Mouse (Mus musculus): ENCODE results near the gene Pheta1. TPM values are rescaled to one million over a fixed set of nuclear protein-coding genes. Genes with fewer than 3 reads are reported as not detected.

The Pheta1 gene
- polyA plus RNA-seq, 1 experiment from 2014 or later: 22.7 TPM

DNA sequence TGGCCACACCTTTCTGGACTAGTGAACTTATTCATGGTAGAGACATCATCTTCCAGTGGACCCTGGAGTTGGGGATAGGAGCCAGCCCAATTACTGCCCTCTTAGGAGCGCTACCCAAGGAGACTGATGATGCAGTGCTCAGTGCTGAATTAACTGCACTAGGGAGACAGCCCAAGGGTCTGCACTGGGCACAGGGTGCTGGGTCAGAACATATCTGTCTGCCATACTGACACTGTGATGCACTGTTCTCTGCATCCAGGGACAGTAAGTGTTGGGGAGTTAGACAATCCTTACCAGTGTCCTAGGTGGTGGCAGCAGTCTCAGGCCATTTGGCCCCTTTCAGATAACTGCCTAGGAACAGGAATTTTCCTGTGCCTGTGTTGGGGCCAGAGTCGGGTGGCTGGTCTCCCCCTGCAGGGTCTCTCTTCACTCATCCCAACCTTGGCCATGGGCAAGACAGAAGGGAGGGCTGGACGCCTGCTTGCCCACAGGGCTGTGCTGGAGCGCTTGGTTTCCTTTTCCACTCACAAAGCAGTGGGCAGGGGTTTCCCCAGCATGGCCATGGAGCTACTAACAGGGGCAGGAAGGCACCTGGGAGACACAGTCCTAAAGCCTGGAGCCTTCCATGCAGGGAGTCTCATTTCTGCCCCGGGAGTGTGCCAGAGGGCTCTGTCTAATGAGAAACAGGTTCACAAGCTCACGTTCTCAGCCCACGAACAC lies 25.8 kb upstream of the Pheta1 start:
- no peaks in the 10 kb centered on the region for H3K27me3 ChIP-seq (replicated peaks; ENCODE audit: insufficient read depth, low read length)
- no peak overlapping the region for H3K4me2 ChIP-seq (replicated peaks; ENCODE audit: low read depth, low read length)
- TF ChIP-seq CTCF (IDR thresholded peaks at IDR 0.05): no peak
- TF ChIP-seq EP300 (IDR thresholded peaks at IDR 0.05): no peak
- H3K9me3 ChIP-seq (ENCODE audit: low read length): no peaks in the 10 kb centered on the region
- 72% methylated on average over 7 of the region's 7 CpGs for WGBS
- no peaks in the 10 kb centered on the region for H3K4me1 ChIP-seq (ENCODE audit: insufficient read depth, low read depth, low read length)
- no peak overlapping the region for H3K4me3 ChIP-seq (ENCODE audit: low read depth, low read length)
- DNase-seq (ENCODE audit: low spot score): no peak
- no peak overlapping the region for H3K9ac ChIP-seq (replicated peaks; ENCODE audit: low read depth)
- peaks cover 30% of the 10 kb centered on the region for H3K36me3 ChIP-seq (ENCODE audit: insufficient read depth, low read length)
- H3K27ac ChIP-seq (ENCODE audit: low read length): no peak overlapping the region
- no peak for ATAC-seq

- Histone ChIP-seq H3K27ac (ENCODE audit: low read length) (no peak overlapping the region), H3K9me3 (ENCODE audit: low read length) (no peaks in the 10 kb centered on the region), H3K4me2 (replicated peaks; ENCODE audit: low read depth, low read length) (no peak overlapping the region), H3K4me1 (ENCODE audit: insufficient read depth, low read depth, low read length) (no peaks in the 10 kb centered on the region), H3K4me3 (ENCODE audit: low read depth, low read length) (no peak overlapping the region), H3K9ac (replicated peaks; ENCODE audit: low read depth) (no peak overlapping the region), H3K27me3 (replicated peaks; ENCODE audit: insufficient read depth, low read length) (no peaks in the 10 kb centered on the region), H3K36me3 (ENCODE audit: insufficient read depth, low read length) (peaks cover 30% of the 10 kb centered on the region)
- ATAC-seq (no peak), DNase-seq (ENCODE audit: low spot score) (no peak)
- 83% methylated on average over 1 of the region's 1 CpGs for WGBS
- TF ChIP-seq EP300 (IDR thresholded peaks at IDR 0.05): no peak
Measured at GRCm38 (mm10) chr5:121823668-121824067, 25.1 kb upstream of the Pheta1 start.

- WGBS: 55% methylated on average over 4 of the region's 4 CpGs
- H3K9ac ChIP-seq (replicated peaks; ENCODE audit: low read depth): no peak overlapping the region
- DNase-seq (ENCODE audit: low spot score): peak; percentile 24
- H3K9me3 ChIP-seq (ENCODE audit: low read length): no peaks in the 10 kb centered on the region
- peak overlapping the region; percentile 61; the same call in 1 of the 2 replicates for H3K27ac ChIP-seq (ENCODE audit: low read length)
- peaks cover 4% of the 10 kb centered on the region; the same call in 1 of the 2 replicates for H3K4me1 ChIP-seq (ENCODE audit: insufficient read depth, low read depth, low read length)
- ATAC-seq: peak; percentile 58
- H3K36me3 ChIP-seq (ENCODE audit: insufficient read depth, low read length): peaks cover 26% of the 10 kb centered on the region
- H3K4me3 ChIP-seq (ENCODE audit: low read depth, low read length): no peak overlapping the region
- no peak for TF ChIP-seq EP300 (IDR thresholded peaks at IDR 0.05)
- no peak for TF ChIP-seq CTCF (IDR thresholded peaks at IDR 0.05)
- H3K27me3 ChIP-seq (replicated peaks; ENCODE audit: insufficient read depth, low read length): no peaks in the 10 kb centered on the region
- no peak overlapping the region for H3K4me2 ChIP-seq (replicated peaks; ENCODE audit: low read depth, low read length)
Measured at GRCm38 (mm10) chr5:121824121-121824520, 24.7 kb upstream of the Pheta1 start.

DNA sequence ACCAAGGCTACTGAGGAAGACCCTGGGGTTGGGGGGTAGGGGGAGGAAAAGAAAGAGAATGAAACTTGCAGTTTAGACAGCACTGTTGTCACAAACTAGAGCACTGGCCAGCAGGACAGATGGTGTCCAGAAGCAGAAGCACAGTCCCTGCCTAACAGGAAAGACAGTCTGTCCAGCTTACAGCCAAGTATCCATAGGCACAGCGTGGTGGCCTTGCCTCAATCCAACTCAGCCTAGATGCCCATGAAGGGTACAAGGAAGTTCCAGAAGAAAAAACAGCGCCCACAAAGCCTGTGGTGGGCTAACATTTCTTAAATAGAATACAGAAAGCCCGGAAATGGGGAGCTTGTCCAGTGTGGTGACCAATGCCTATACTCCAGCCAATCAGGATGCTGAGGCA lies 23.2 kb upstream of the Pheta1 start:
- TF ChIP-seq CTCF (IDR thresholded peaks at IDR 0.05) (no peak), EP300 (IDR thresholded peaks at IDR 0.05) (no peak)
- Histone ChIP-seq H3K9ac (replicated peaks; ENCODE audit: low read depth) (no peak overlapping the region), H3K27ac (ENCODE audit: low read length) (no peak overlapping the region), H3K36me3 (ENCODE audit: insufficient read depth, low read length) (peaks cover 26% of the 10 kb centered on the region), H3K4me1 (ENCODE audit: insufficient read depth, low read depth, low read length) (peaks cover 6% of the 10 kb centered on the region; the same call in 1 of the 2 replicates), H3K4me2 (replicated peaks; ENCODE audit: low read depth, low read length) (no peak overlapping the region), H3K9me3 (ENCODE audit: low read length) (no peaks in the 10 kb centered on the region), H3K4me3 (ENCODE audit: low read depth, low read length) (no peak overlapping the region), H3K27me3 (replicated peaks; ENCODE audit: insufficient read depth, low read length) (no peaks in the 10 kb centered on the region)
- no peak for ATAC-seq
- WGBS: 84% methylated on average over 3 of the region's 3 CpGs
- no peak for DNase-seq (ENCODE audit: low spot score)

DNA sequence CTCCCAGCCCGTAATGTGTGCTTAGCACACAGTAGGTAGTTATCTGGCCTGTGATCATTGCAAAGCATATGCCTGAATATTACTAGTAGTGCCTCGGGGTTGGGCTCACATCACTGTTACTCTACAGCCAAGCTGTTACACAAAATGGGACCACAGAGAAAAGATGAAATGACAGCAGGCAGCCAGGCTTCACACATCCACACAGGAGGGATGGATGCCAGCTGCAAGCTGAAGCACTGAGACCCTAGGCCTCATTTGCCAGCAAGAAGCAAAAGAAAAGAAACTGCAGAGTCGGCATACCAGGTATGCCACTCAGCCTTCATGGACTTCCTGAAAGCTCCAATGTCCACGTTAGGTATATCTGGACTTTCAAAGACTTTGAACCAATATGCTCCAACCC lies 20.9 kb upstream of the Pheta1 start:
- ATAC-seq (no peak), DNase-seq (ENCODE audit: low spot score) (no peak)
- peaks cover 17% of the 10 kb centered on the region; the same call in 1 of the 2 replicates for H3K4me1 ChIP-seq (ENCODE audit: insufficient read depth, low read depth, low read length)
- no peaks in the 10 kb centered on the region for H3K9me3 ChIP-seq (ENCODE audit: low read length)
- no peak overlapping the region for H3K4me3 ChIP-seq (ENCODE audit: low read depth, low read length)
- WGBS: 86% methylated on average over 4 of the region's 4 CpGs
- H3K9ac ChIP-seq (replicated peaks; ENCODE audit: low read depth): no peak overlapping the region
- no peak overlapping the region for H3K4me2 ChIP-seq (replicated peaks; ENCODE audit: low read depth, low read length)
- TF ChIP-seq EP300 (IDR thresholded peaks at IDR 0.05): no peak
- no peak for TF ChIP-seq CTCF (IDR thresholded peaks at IDR 0.05)
- H3K27ac ChIP-seq (ENCODE audit: low read length): no peak overlapping the region
- H3K36me3 ChIP-seq (ENCODE audit: insufficient read depth, low read length): peaks cover 26% of the 10 kb centered on the region
- H3K27me3 ChIP-seq (replicated peaks; ENCODE audit: insufficient read depth, low read length): no peaks in the 10 kb centered on the region

- no peak for TF ChIP-seq EP300 (IDR thresholded peaks at IDR 0.05)
- TF ChIP-seq CTCF (IDR thresholded peaks at IDR 0.05): no peak; the same call in 1 of the 2 replicates
- Histone ChIP-seq H3K27ac (ENCODE audit: low read length) (no peak overlapping the region), H3K4me1 (ENCODE audit: insufficient read depth, low read depth, low read length) (peaks cover 17% of the 10 kb centered on the region; the same call in 1 of the 2 replicates), H3K27me3 (replicated peaks; ENCODE audit: insufficient read depth, low read length) (no peaks in the 10 kb centered on the region), H3K4me3 (ENCODE audit: low read depth, low read length) (no peak overlapping the region), H3K36me3 (ENCODE audit: insufficient read depth, low read length) (peaks cover 26% of the 10 kb centered on the region), H3K9me3 (ENCODE audit: low read length) (no peaks in the 10 kb centered on the region), H3K9ac (replicated peaks; ENCODE audit: low read depth) (no peak overlapping the region), H3K4me2 (replicated peaks; ENCODE audit: low read depth, low read length) (peak overlapping the region; percentile 51)
- peak; percentile 60 for DNase-seq (ENCODE audit: low spot score)
- WGBS: 35% methylated on average over 59 of the region's 82 CpGs
- ATAC-seq: peak; percentile 43
Measured at GRCm38 (mm10) chr5:121828491-121829432, 20.0 kb upstream of the Pheta1 start.

Measured in lung, postnatal 0 days (tissue).